Mouse (Mus musculus) heart, adult 2 months (tissue): ENCODE data around the gene Spag6.

ENCODE experiments used
- CTCF ChIP-seq: fragments of 200-600 bp; IDR thresholded peaks from 2 replicates; pipeline ENCODE4 v1.8.1; 2022; ENCODE audit warnings: antibody characterized with exemption, mild to moderate bottlenecking, moderate library complexity
- EP300 ChIP-seq: fragments of 200-500 bp; IDR thresholded peaks from 2 replicates; pipeline ENCODE4 v1.6.1; 2011; ENCODE audit warnings: low read depth, low read length, control low read depth; ENCODE audit not compliant: insufficient read depth
- POLR2A ChIP-seq: fragments of 200-500 bp; IDR thresholded peaks from 2 replicates; pipeline ENCODE4 v1.6.1; 2011; ENCODE audit warnings: mild to moderate bottlenecking, low read depth, low read length, control low read depth; ENCODE audit not compliant: insufficient read depth

GRCm38 (mm10) chr2:18687671-18688170 is 6.1 kb upstream of the Spag6 start:
- TF ChIP-seq POLR2A (no peak), CTCF (no peak), EP300 (no peak)
